Mouse (Mus musculus) myocyte (in vitro differentiated cells): Measurements from ENCODE around the gene Creb5.

Source experiments
- CEBPB ChIP-seq: IDR thresholded peaks from 2 replicates; pipeline ENCODE4 v1.6.1; 2011; ENCODE audit warnings: mild to moderate bottlenecking, moderate library complexity; ENCODE audit not compliant: poor library complexity, insufficient read depth, severe bottlenecking
- E2F4 ChIP-seq: IDR thresholded peaks from one replicate; pipeline ENCODE4 v1.6.1; 2011; ENCODE audit warnings: mild to moderate bottlenecking, control low read depth, moderate library complexity; ENCODE audit not compliant: insufficient read depth
- MYOG ChIP-seq, 3 experiments: IDR thresholded peaks; one replicate each; pipeline ENCODE4 v1.6.1; 2011; ENCODE audit warnings: control low read depth in 2 of 3, low read depth in 2 of 3, mild to moderate bottlenecking in 2 of 3; ENCODE audit not compliant: insufficient read length in 2 of 3, control insufficient read depth in 1 of 3, insufficient read depth in 1 of 3
- POLR2A ChIP-seq: IDR thresholded peaks from one replicate; pipeline ENCODE4 v1.6.1; 2011; ENCODE audit warnings: low read depth, mild to moderate bottlenecking, control low read depth, moderate library complexity; ENCODE audit not compliant: insufficient read length
- POLR2AphosphoS2 ChIP-seq: IDR thresholded peaks from one replicate; pipeline ENCODE4 v1.6.1; 2011; ENCODE audit warnings: low read depth, control low read depth; ENCODE audit not compliant: insufficient read length
- REST ChIP-seq: IDR thresholded peaks from one replicate; pipeline ENCODE4 v1.6.1; 2011; ENCODE audit warnings: mild to moderate bottlenecking, control low read depth, moderate library complexity; ENCODE audit not compliant: insufficient read depth, insufficient read length
- TCF12 ChIP-seq: IDR thresholded peaks from one replicate; pipeline ENCODE4 v1.6.1; 2011; ENCODE audit warnings: mild to moderate bottlenecking, control low read depth; ENCODE audit not compliant: poor library complexity, insufficient read depth, severe bottlenecking
- TCF3 ChIP-seq: IDR thresholded peaks from one replicate; pipeline ENCODE4 v1.6.1; 2011; ENCODE audit warnings: low read depth, control low read depth; ENCODE audit not compliant: insufficient read length
- USF1 ChIP-seq: IDR thresholded peaks from one replicate; pipeline ENCODE4 v1.6.1; 2011; ENCODE audit warnings: low read depth, mild to moderate bottlenecking, control low read depth, moderate library complexity

GRCm38 (mm10) chr6:53469703-53470102, 182.6 kb downstream of the Creb5 start:
- TF ChIP-seq TCF12 (no peak), CEBPB (no peak), POLR2A (no peak), E2F4 (no peak), MYOG (IDR thresholded peaks at IDR 0.05; ENCODE audit: control insufficient read depth in 1 of 3, insufficient read depth in 1 of 3, insufficient read length in 2 of 3, low read depth in 2 of 3) (no peak), USF1 (no peak), POLR2AphosphoS2 (no peak), REST (no peak), TCF3 (no peak)
